Mouse (Mus musculus): Measurements from ENCODE around the gene Dpysl4. TPM values are rescaled to one million over a fixed set of nuclear protein-coding genes. Genes with fewer than 3 reads are reported as not detected.

Gene Dpysl4
- not detected for polyA plus RNA-seq (2017; shearing (Covaris generic))

GRCm38 (mm10) chr7:139085629-139086194 lies at the start of gene Dpysl4:
Gene Dpysl4 (plus strand): TSS chr7:139086001.

Other genes starting within 250 kb of the Dpysl4 start
- gene Ppp2r2d, start 239.9 kb upstream of the Dpysl4 start, polyA plus RNA-seq (2017; shearing (Covaris generic)) = 52.5 TPM
- 22.2 TPM for gene Mapk1ip1, start 239.7 kb upstream of the Dpysl4 start, polyA plus RNA-seq (2017; shearing (Covaris generic))
- 15.6 TPM for gene Bnip3, start 176.5 kb upstream of the Dpysl4 start, polyA plus RNA-seq (2017; shearing (Covaris generic))
- gene Jakmip3, start 145.3 kb upstream of the Dpysl4 start, polyA plus RNA-seq (2017; shearing (Covaris generic)) = not detected
- gene Lrrc27, start 127.0 kb downstream of the Dpysl4 start, polyA plus RNA-seq (2017; shearing (Covaris generic)) = 1.8 TPM
- gene Stk32c, start 127.3 kb downstream of the Dpysl4 start, polyA plus RNA-seq (2017; shearing (Covaris generic)) = 1.2 TPM
- gene Pwwp2b, start 162.5 kb downstream of the Dpysl4 start, polyA plus RNA-seq (2017; shearing (Covaris generic)) = 3.5 TPM